Mouse (Mus musculus) retina, postnatal 7 days (tissue): Measurements from ENCODE around the gene Drp2.

ENCODE experiments used
- DNase-seq: peaks from one replicate; pipeline ENCODE4 v3.0.0-alpha.2; 2012; ENCODE audit warnings: low read depth, low spot score

Gene Drp2

DNA sequence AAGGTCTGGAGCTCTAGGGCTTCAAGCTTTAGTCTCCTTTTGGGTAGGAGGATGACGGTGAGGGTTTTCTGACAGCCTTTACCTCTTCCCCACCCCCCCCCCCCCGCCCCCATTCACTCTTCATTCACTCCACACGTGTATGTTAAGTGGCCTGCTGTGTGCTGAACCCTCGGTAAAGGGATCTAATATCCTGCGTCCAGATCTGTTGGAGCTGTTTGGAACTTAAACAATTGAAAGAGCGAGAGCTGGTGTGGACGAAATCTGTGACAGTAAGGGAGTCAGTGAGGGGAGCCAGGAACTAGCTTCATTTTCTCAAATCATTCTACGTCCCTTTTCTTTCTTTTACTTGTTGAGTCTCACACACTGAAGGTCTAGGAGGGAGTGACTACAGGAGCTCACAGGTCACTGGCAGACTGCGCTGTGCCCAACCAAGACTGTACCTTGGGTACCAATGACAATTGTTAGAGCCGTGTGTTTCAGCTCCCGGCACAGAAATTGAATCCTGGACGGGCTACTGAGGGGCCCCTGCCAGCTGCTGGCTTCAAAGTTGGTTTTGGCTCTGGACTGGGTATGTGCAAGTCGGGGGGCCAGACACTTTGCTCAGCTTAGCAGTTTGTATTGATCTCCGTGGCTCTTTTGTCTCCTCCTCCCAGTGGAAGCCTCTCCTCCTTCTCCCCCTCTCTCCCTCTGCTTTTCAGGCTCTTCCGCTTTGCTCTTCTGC lies at the start of gene Drp2:
Gene Drp2 (plus strand): TSS at position 689 of the 721 bp plus-strand sequence.
- DNase-seq: no peak

DNA sequence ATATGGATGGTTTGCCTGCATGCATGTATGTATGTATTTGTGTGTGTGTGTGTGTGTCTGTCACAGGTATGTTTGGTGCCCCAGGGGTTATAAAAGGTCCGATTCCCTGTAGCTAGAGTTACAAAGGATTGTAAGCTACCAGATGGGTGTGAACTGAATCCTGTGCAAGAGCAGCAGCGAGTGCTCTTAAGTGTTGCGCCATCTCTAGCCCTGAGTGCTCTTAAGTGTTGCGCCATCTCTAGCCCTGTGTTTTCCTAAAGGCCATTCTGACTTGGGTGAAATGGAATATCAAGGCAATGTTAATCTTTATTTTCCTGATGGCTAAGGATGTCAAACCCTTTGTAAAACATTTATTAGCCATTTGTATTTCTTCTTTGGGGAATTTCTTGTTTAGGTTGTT lies 45.0 kb upstream of the Drp2 start:
- no peak for DNase-seq

DNA sequence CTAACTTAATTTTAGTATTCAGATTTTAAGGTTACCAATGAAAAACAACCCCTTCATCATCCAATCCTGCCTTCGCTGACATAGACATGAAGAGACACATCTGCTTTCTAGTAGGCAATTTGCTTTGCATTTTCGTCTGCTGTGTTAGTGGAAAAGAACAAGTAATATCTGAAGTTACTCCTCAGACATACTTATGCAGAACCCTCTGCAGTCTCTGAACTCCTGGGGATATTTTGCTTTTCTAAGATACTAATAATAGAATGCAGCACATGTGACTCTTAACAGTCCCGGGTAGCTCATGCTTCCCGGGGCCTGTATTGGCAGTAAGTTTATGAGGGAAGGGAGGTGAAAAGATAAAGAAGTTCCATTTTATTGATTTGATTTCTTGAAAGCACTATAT lies 42.2 kb upstream of the Drp2 start:
- no peak for DNase-seq

DNA sequence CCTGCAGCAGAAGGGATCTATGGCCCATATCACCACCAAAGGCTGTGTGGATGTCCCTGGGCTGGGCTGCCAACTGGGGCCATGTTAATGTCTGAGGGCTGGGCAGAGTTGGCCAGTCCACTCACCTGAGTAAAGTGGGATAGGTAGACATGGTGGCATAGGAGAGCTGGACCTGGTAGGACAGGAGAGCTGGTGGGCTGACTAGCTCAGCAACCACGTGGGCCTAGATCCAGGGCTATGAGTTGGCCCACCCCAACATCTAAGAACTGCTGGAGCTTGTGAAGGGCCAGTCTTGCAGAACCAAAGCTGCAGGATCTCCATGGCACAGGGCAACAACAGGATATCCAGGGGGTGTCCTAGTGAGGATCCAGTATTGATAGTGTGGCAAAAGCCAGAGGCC lies 38.9 kb upstream of the Drp2 start:
- DNase-seq: no peak

DNA sequence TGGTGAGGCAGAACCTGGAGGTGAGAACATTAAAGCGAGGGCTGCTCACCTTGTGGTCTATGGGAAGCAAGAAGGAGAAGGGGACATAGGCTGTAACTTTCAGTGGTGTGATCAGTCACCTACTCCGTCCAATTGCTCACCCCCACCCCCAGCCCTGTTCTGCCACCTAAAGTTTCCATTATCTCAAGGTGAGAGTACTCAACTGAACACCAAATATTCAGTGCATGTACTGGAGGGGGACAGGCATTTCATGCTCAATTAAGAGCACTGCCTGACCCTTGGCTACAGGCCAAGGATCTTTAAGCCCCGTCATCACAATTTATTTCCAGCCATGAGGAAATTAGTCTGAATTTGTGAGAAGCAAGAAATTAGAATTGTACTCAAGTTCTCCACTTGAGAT lies 37.8 kb upstream of the Drp2 start:
- DNase-seq: no peak

DNA sequence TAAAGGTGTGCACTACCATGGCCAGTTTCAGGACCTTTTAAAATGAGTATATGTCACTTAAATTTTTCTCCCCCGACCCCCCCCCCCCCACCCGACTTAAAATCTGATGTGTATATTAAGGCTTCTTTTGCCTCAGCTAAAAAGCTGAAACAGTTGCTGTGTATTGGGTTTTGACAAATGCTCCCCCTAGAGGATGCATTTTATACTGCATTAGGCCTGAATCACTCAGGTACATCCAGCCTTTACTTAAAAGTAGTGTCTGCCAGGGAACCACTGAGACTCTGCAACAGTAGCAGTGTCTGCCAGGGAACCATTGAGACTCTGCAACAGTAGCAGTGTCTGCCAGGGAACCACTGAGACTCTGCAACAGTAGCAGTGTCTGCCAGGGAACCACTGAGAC lies 33.1 kb upstream of the Drp2 start:
- DNase-seq: no peak

DNA sequence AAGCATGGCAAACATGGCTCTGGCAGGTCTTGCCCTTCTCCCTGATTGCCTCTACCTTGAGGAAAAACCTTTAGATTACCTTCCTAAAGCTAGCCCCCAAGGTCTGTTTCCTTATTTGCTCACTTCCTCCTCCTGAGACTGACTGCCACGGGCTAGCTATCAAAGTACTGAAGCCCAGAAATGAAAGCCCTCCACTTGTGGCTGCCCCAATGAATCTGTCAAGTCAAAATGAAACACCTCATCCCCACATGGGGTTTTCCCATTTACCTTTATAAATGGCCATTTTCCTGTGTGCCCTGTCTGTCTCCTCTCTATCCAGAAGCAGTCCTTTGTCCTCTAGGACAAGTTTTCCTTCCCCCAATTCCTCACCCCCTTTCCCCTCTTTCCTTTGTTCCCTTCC lies 30.2 kb upstream of the Drp2 start:
- DNase-seq: no peak

DNA sequence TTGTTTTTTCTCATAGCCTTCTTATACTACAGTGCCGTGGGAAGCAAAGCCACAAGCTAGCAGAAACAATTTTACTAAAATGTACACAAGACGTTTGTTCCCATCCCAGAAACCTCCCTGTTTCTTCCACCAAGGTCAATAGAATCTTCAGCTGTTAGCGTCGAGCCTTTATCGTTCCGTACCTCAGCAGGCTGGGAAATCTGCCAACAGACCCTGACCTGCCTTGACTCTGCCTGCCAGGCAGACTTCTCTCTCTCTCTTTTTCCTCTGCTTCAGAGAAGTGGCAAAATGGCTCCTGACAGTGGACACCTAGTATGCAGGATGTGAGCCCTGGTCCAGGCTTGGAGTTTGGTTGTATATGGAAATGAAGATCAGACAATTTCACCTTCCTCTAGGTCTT lies 19.5 kb upstream of the Drp2 start:
- DNase-seq: no peak

DNA sequence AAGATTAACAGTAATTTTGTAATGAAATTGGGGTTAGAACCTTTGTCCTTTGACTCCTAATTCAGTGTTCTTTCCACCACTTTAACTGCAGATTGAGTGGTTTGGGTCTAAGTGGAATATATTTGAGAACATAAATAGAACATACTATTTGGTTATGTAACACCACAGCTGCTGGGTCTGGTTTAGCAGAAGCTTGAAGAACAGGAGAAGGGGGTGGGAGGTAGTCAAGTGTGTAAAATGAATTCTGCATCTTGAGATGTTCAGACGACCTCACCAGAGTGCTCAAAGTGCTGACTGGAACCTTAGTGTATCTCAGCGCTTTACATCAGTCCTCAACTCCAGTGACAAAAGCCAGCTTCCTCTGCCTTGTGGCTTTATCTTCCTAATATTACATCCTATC lies 5.4 kb upstream of the Drp2 start:
- no peak for DNase-seq

DNA sequence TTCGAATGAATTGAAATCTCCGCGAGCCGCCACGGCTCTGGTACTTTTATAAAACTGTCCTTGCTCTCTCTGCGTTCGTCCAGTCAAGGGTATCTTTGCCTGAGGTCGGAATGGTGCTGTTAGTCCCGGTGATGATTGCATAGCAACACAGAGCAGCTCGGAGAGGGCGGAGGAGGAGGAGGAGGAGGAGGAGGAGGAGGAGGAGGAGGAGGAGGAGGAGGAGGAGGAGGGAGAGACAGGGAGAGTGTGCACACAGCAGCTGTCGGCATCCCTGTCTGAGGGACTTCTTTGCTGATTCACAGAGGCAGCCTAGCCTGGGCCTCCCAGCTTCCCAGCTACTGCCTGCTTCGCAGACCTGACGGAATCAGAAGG lies 219 bp downstream of the Drp2 start:
- DNase-seq: no peak

DNA sequence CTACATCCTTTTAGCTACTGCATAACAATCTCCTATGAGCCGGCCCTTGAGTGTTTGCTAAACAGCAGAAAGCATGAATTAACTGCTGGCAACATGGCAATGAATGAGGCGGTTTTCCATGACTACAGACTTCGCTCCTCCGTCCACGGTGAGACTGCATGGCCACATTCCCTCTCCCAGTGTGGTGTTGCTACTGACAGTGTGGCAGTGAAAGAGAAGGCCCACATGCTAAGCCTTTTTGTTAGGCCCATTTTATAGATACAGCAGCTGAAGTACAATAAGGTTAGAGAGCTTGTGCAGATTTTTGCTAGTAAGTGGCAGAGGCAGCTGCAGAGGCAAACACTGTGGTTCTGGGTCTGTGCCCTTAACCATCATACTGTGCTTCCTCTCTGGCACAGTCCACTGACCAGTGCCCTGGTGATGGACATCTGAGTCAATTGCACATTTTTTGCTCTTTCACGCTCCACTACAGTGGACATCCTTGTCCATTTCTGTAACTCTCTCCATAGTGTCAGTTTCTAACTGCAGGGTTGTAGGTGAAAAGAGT lies 5.1 kb downstream of the Drp2 start:
- no peak for DNase-seq

DNA sequence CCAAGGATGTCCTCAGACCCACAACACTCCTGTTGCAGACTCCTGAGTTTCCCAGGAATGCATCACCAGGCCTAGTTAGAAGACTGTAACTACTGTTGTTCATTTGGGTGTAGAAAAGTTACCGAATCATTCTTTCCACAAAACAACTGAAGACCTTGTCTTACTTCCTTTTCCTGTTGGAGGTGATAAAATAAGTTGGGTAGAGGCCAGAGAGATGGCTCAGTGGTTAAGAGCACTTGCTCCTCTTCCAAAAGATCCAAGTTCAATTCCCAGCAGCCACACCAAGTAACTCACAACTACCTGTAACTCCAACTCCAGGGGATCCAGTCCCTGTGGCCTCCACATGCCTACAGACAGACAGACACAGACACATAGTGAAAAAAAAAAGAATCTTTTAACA lies 7.7 kb downstream of the Drp2 start:
- no peak for DNase-seq

DNA sequence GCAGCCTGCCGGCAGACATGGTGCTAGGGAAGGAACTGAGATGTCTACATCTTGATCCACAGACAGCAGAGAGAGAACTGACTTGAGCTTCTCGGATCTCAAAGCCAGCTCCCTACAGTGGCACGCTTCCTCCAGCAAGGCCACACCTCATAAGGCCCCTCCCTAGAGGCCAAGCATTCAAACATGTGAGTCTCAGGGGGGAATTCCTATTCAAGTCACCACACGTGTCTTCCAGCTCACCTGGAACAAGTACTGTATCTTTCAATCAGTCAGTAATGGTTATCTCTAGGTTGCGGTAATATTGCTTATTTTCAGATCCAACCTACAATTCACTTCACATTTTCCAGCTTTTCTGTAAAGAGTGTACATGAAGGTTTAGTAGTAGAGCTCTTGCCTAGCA lies 15.7 kb downstream of the Drp2 start:
- no peak for DNase-seq

DNA sequence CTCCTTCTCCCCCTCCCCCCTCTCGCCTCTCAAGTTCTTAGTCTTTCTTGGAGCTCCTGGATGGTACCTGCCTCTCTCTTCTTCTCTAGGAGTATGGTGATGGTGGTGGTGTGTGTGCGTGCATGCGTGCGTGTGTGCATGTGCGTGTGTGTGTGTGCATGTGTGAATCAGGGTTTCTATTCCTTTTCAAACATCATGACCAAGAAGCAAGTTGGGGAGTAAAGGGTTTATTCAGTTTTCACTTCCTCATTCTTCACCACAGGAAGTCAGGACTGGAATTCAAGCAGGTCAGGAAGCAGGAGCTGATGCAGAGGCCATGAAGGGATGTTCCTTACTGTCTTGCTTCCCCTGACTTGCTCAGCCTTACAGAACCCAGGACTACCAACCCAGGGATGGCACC lies 19.9 kb downstream of the Drp2 start:
- DNase-seq: no peak

DNA sequence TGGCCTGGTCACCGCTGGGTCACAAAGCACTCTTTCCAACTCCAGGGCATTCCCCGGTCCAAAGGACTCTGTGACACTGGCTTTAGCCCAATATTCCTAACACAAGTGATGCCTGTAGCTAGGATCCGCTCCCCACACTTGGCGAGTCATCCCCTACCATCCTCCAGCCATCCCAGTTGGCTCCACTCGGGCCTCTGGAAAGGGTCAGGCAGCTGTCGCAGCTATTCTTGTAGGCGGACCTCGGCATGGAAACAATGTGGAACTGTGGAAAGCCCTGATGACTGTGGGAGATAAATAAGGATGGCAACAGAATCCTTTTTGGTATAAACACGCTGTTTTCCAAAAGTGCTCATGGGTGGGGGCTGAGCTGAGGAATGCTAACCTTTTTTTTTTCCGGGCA lies 21.4 kb downstream of the Drp2 start:
- no peak for DNase-seq

DNA sequence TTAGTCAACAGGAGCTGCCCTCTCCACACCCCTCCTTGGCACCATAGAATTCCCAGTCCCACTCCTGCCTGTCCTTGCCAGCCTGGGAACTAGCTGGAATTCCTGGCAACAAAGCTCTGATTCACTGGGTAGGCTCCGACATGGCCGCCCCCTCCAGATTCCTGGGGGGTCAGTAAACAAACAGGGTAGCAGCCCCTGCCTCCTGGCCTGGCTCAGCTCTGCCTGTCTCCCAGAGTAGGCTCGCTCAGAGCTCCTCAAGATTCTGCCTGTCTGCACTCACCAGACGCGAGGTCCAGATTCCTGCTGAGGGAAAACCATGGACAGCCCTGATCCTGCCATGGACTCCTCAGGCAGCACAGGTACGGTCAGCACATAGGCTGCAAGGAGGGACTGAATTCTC lies 22.5 kb downstream of the Drp2 start:
- no peak for DNase-seq

DNA sequence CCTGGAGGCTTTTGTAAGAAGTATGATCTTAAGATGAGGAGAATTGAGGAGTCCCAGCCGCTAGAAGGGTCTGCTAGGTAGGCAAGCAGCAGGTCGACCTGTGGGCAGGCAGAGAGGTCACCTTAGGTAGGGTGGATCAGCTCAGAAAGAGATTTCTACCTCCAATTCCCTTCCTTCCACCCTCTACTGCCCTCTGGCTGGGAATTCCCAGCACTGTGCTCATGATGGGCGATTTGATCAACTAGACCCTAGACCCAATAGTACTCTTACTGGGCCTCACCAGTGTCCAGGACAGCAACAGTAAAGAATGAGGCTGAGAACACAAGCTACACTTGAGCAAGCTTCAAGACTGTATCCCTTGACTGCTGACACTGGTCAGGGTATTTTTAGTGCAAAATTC lies 23.0 kb downstream of the Drp2 start:
- DNase-seq: no peak

DNA sequence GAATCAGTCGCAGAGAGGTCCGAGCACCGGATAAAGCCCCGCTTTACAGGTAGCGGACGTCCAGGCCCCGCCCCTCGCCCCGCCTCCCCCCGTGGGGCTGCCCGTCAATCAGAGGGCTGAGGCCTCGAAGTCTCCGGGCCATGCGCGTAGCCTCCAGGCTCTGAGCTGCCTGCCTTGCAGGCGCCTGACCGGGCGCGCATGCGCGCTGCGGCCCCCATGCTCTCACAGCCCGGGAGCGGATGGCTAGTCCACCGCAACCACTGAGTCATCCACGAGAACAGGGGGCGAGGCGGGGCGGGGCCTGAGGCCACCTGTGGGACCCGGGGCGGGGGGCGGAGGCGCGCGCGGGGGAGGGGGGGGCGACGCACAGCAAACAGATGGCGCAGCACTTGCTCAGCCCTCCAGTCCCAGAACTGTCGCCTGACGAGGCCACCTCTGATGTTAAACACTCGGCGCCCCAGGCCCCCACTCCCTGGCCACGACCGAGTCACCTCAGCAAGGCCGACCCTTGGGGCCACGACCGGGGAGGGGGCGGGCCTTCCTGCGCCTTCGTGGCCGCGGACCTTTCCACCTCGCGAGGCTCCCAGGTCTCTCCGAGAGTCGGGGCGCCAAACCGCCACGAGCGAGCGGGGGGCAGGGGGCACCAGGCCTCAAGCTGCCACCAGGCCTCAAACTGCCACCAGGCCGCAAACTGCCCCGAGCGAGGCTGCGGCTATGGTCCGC lies 70.8 kb downstream of the Drp2 start:
- no peak for DNase-seq

DNA sequence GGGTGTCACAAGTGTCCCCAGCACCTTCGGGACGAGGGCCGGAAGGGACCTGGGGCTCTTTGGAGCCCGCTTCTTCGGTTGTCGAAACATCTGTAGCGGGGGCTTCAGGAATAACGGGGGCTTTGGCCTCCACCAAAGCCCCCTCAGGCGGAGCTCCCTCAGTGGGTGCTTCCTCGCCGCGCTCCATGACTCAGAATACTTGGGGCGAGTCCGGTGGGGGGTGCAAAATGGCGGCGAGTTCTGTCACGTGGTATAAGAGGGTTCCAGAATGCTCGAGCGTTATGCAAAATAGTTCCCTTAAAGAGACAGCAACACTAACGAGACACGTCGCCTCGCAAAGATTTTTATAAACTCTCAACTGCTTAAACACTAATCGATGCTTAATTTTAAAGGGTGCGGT lies 71.9 kb downstream of the Drp2 start, which contains the start of gene Taf7l:
Gene Taf7l (minus strand): TSS at position 201 of the 400 bp plus-strand sequence.
- DNase-seq: no peak

DNA sequence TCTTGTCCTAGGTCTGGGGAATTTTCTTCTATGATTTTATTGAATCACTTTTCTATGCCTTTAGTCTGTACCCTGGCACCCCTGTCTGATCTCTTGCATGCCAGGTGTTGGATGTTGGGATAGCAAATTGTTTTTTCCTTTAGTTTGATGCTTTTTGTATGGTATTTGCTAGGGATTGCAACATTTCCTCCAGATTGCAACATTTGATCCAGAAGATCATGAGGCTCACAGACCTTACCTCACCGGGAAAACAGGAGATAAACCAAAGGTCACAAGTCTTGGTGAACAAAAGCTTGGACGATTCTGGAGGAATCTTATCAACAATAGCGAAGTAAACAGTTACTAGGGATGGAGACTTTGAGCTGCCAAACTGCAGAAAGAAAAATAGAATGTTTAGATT lies 77.4 kb downstream of the Drp2 start:
- no peak for DNase-seq

DNA sequence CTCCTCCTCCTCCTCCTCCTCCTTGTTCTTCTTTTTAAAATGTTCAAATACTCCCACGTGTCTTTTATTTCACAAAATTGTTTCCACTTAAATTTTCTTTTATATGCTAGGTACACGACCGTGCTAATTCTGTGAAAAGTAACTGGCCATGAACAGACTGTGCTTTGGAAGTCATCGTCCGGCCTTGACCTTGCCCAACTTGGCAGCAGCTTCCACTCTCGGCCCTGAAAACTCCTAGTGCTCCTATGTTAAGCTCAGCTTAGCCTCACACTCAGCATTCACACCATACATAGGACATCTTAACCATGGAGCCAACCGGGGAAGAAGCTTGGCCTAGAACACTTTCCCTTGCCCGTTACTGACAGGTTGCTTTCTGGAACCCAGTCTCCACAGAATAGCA lies 96.3 kb downstream of the Drp2 start:
- no peak for DNase-seq
